Mouse (Mus musculus) bone marrow, adult 2 months (tissue): ENCODE measurements around the gene Pdcd1lg2. TPM values are rescaled to one million over a fixed set of nuclear protein-coding genes. Genes with fewer than 3 reads are reported as not detected.

ENCODE experiments used
- H3K27ac ChIP-seq: fragments of 200-500 bp; 2 replicates; pipeline ENCODE4 v1.5.1; 2012; ENCODE audit warnings: low read depth, mild to moderate bottlenecking, control low read depth, inconsistent platforms, low read length; ENCODE audit not compliant: control insufficient read depth, poor library complexity, insufficient read depth
- H3K4me1 ChIP-seq: fragments of 200-500 bp; 2 replicates; pipeline ENCODE4 v1.6.1; 2011; ENCODE audit warnings: low read length; ENCODE audit not compliant: control insufficient read depth, insufficient read depth
- H3K4me3 ChIP-seq: fragments of 200-500 bp; replicated peaks from 2 replicates; pipeline ENCODE3; 2011; ENCODE audit warnings: mild to moderate bottlenecking, low read depth, low read length, control low read depth; ENCODE audit not compliant: control insufficient read depth
- CTCF ChIP-seq: fragments of 200-500 bp; IDR thresholded peaks from 2 replicates; pipeline ENCODE4 v1.5.1; 2011; ENCODE audit warnings: low read length, control low read depth; ENCODE audit not compliant: control insufficient read depth, insufficient read depth
- POLR2A ChIP-seq: fragments of 200-500 bp; IDR thresholded peaks from 2 replicates; pipeline ENCODE4 v1.6.1; 2011; ENCODE audit warnings: low read depth, mild to moderate bottlenecking, control low read depth, low read length, borderline replicate concordance; ENCODE audit not compliant: control insufficient read depth
- WGBS: fragments of 180-500 bp; shearing (Covaris S2); methylation state at CpG from one replicate; pipeline ENCODE4 v1.1.7; 2018; 5-methylcytosine and 5-hydroxymethylcytosine counted together
- polyA plus RNA-seq: library from polyadenylated mRNA; stranded (reverse); fragments of >200 nt; gene quantifications from 2 replicates; pipeline ENCODE4 v1.2.4, GENCODE M21; 2011; ENCODE audit warnings: low replicate concordance; ENCODE audit not compliant: missing spikeins, insufficient read depth, insufficient read length

Pdcd1lg2 gene
- polyA plus RNA-seq = 0.92 TPM in 1 of 2 replicates, not detected in the other

DNA sequence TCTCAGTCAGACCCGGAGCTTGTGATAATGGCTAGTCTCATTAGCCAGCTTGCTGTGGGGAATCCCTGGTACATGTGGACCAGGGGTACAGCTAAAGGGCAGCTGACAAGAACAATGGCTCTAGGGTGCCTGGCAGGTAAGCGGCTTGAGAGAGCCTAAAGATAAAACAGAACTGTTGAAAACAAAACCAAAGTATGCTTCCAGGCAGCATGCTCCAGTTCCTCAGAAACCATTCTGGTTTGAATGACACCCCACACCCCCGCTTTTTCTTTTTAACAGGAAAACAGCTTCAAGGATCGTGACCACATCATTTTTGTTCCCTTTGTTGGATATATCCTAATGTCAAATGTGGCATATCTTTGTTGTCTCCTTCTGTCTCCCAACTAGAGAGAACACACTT, at the start of gene Pdcd1lg2:
Pdcd1lg2 (plus strand) TSS at position 301 of the 400 bp plus-strand sequence.
- no peak for TF ChIP-seq CTCF
- TF ChIP-seq POLR2A = no peak
- WGBS = 75% methylated on average over 4 of the region's 4 CpGs

DNA sequence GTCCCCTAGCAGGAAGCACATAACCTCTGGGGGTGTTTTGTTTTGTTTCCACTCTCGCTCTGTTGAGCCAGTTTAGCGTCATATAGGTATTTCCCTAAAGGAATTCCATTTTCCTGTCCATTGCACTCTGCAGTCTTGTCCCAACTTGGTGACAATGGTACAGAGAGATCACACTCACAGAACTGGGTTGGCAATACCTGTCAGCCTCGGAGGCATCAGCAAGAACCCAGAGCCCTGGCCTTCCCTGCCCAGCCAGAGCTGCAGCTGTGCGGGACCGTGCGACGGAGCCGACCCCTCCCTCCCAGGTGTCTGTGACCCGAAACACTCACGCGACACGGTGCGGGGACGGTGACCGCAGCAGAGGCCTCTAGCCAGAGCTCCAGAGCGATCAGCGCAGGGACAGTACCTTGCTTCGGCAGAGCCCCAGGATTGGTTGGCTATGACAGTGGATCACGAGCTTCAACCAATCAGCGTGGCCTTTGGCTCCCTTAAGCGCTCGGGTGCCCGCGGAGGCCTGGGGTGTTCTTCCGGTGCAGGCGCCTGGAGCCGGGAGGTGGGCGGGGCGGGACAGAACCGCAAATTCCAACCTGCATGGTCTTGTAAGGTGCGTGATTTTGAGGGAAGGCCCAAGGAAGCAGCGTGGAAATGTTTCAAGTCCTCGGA, 49.1 kb upstream of the Pdcd1lg2 start:
- Histone ChIP-seq H3K4me1 (peaks cover 2% of the 10 kb centered on the region; the same call in 1 of the 2 replicates), H3K27ac (peak overlapping the region; percentile 75), H3K4me3 (peak overlapping the region; percentile 96)
- 1% methylated on average over 33 of the region's 33 CpGs for WGBS
- TF ChIP-seq POLR2A = peak; percentile 76; the same call in 1 of the 2 replicates
- TF ChIP-seq CTCF = no peak

More for the DNA sequence above, at the start of gene Pdcd1lg2:
- no peak within 1 kb of the TSS for H3K4me3 ChIP-seq
- no peak within 1 kb of the TSS for H3K27ac ChIP-seq
- peaks cover 3% of the 10 kb centered on the region; the same call in 1 of the 2 replicates for H3K4me1 ChIP-seq

DNA sequence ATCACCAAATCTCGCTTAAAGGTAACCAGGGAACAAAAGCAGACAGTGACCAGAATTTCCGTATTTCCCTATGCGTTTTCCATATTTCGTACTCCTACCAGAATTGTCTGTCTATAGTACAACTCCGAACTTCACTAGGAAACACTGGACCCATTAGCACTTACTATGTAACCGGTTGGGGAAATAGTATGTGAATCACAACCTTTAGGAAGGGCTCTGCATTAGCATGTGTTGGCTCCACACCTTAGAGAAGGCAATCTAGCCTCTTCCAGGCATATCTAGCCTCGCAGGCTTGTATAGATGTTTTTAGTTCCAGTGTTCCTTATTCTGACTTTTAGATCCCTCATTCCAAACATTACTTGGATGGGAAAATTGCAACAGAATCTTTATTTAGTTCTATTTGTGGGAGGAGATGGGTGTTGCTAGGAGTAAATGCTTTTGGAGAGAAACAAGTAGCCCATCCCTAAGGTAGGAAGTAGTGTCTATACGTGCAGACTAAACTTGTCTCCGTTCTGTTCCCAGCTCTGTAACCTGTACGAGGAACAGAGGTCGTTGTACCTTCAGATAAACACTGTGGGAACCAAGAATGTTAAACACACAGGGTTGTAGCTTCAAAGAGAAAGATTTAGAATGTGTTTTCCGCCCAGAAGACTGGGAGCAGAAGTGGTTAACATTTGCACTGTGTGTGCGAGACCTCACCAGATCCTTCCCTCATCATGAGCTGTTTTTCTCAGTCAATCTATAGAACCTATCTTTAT, 48.4 kb upstream of the Pdcd1lg2 start:
- 45% methylated on average over 13 of the region's 13 CpGs for WGBS
- Histone ChIP-seq H3K4me3 (peak overlapping the region; percentile 96), H3K4me1 (peaks cover 2% of the 10 kb centered on the region; the same call in 1 of the 2 replicates), H3K27ac (no peak overlapping the region)
- TF ChIP-seq POLR2A (no peak), CTCF (no peak)

DNA sequence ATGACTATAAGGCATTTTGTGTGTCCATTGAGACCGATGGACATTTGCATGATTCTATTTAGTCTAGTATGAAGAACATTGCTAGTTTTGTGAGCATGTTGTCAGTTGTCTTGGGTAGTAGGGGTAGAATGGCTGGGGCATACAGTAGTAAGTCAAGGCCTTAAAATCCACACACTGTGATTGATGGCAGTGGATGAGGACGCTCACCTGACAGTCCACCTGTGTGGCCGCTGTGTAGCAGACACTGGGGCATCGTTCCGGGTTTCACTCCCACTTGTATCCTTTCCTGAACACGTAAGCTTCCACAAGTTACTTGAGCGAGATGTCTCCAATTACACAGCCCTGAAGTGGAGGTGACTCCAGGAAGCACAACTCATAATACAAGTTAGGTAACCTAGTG, 47.2 kb upstream of the Pdcd1lg2 start:
- no peak overlapping the region for H3K27ac ChIP-seq
- H3K4me3 ChIP-seq = no peak overlapping the region
- WGBS = 90% methylated on average over 7 of the region's 7 CpGs
- TF ChIP-seq POLR2A (no peak), CTCF (no peak)
- peaks cover 2% of the 10 kb centered on the region; the same call in 1 of the 2 replicates for H3K4me1 ChIP-seq

DNA sequence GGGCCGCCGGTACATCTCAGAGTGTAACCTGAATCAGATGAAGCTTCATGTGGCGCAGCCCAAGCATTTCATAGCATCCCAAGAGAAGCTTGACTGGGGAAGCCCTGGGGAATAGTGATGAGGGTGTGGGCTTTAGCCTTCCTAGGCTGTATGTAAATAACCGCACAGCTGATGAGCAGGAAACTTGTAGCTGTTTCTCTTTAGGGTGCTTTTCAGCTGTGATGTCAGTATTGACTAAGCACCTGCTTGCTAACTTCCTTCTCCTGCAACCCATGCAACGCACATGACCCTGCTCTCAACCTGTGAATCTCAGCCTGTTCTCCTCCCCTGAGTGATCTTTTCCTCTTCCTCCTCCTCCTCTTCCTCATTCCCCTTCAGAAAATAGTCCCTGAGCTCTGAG, 46.6 kb upstream of the Pdcd1lg2 start:
- Histone ChIP-seq H3K27ac (peak overlapping the region; percentile 37; the same call in 1 of the 2 replicates), H3K4me3 (no peak overlapping the region), H3K4me1 (peaks cover 3% of the 10 kb centered on the region; the same call in 1 of the 2 replicates)
- no peak for TF ChIP-seq POLR2A
- TF ChIP-seq CTCF = no peak
- WGBS = 67% methylated on average over 5 of the region's 5 CpGs

DNA sequence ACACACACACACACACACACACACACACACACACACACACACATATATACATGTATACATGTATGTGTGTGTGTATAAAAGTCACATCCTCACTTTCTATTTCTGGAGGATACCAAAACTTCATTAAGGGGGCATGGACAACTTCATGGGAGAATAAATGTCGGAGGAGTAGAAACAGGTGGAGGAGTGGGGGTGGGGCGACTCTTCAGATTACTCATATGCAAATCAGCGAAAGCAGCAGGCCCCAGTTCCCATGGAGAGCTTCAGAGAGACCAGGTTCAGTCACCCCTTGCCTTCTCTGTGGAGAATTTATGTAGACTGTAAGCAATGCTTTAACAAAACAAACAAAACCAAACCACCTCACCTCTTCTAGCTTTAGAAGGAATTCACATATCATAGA, 45.6 kb upstream of the Pdcd1lg2 start:
- no peak overlapping the region for H3K4me3 ChIP-seq
- H3K4me1 ChIP-seq = peaks cover 3% of the 10 kb centered on the region; the same call in 1 of the 2 replicates
- 71% methylated on average over 3 of the region's 3 CpGs for WGBS
- H3K27ac ChIP-seq = no peak overlapping the region
- TF ChIP-seq CTCF (no peak), POLR2A (no peak)

DNA sequence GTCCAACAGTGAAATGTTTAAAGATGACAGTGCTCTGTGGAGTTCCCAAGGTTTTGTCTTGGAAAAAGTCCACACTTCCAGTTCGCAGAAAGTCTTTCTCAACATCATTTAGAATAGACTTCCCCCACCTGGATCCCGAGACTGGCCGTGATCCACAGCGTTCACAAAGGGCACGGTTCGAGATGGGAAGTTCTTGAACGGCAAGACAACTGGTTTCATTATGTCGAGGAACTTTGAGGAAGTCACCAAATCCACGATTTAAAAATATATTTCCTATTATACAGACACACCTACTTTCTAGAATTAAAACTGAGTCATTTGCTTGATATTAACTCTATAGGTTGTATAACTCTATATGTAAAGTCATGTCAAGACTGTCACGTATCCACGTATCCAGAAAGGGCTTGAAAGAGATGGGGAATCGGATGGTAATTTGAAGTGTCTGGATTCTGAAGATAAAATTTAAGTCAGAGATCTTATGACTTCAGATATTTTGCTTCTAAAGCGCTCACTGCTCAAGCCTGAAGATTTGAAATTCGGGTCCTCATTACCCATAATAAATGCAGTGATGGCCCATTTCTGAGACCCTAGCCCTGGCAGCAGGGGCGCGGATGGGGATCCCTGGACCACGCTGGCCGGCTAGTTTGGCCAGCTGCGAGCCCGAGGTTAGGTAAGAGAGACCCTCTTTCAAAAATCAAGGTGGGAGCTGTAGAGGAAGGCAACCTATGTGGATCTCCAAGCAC, 44.3 kb upstream of the Pdcd1lg2 start:
- H3K4me1 ChIP-seq = peaks cover 3% of the 10 kb centered on the region; the same call in 1 of the 2 replicates
- peak overlapping the region; percentile 89 for H3K4me3 ChIP-seq
- WGBS = 5% methylated on average over 20 of the region's 20 CpGs
- peak overlapping the region; percentile 78 for H3K27ac ChIP-seq
- TF ChIP-seq POLR2A = no peak
- no peak for TF ChIP-seq CTCF
